Mouse (Mus musculus) bone marrow macrophage, adult 2 months (primary cell): ENCODE results near the gene Vps26c.
"Not testable (repeated sequence)": the region's sequence is repeated elsewhere in the genome, so short reads cannot be mapped to it uniquely, and the experiment has no call there.

ENCODE experiments used
- CTCF ChIP-seq: IDR thresholded peaks from 2 replicates; pipeline ENCODE4 v1.5.1; 2012; ENCODE audit warnings: low read depth, mild to moderate bottlenecking, low read length, moderate library complexity
- POLR2A ChIP-seq: IDR thresholded peaks from 2 replicates; pipeline ENCODE4 v1.6.1; 2012; ENCODE audit warnings: mild to moderate bottlenecking, low read depth, low read length, borderline replicate concordance

- TF ChIP-seq CTCF, POLR2A: not testable (repeated sequence)
Measured at GRCm38 (mm10) chr16:94497176-94497575, 29.5 kb downstream of the Vps26c start.
